Mouse (Mus musculus) lung, postnatal 14 days (tissue): ENCODE measurements at regions not wholly inside any gene's neighbourhood (a gene's known extent, or its start where the extent isn't known, plus 50 kb on each side); places are given as distances from the start of the nearest gene placed in this dataset.
A peak's percentile ranks its signal among the peaks of the same experiment; 100 is the strongest.
"Not testable (repeated sequence)": the region's sequence is repeated elsewhere in the genome, so short reads cannot be mapped to it uniquely, and the experiment has no call there.

Experiments
- DNase-seq: peaks from one replicate; pipeline ENCODE4 v3.0.0; 2021

DNA sequence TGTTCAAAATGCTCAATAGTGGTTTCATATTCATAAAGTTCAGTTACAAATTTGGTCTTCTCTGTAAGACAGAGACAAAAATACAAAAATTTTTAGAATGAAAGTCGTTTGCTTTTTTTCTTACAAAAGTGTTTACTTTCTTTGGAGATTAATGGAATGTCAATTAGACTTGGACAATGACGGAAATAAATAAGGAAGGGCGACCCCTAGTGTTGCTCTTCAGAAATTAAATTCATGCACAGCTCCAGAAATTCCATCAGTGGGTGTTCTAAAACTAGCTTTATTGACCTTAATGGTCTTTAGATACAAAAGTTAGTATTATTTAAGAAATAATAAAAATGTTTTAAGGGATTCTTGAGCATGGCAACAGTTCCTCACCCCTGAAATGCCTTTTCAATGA, 141.8 kb upstream of the Lama2 start:
- DNase-seq: peak; percentile 42

DNA sequence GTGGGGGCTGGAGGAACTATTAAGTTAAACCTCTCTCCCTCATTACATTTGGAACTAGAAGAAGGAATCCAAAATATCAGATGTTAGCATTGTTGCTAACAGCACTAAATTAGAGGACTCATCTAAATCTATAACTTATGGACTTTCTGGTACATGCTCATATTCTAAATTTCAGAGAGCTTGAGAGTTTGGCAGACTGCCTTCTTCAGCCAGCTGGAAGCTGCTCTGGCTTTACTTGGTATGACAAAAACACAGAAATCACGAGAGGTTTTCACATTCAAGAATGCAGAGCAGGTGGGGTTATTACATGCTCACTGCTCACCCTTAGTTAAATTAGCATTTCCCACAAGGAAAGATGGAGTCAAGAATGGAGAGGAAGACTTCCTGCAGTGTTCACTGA, 182.8 kb upstream of the Lama2 start:
- no peak for DNase-seq

DNA sequence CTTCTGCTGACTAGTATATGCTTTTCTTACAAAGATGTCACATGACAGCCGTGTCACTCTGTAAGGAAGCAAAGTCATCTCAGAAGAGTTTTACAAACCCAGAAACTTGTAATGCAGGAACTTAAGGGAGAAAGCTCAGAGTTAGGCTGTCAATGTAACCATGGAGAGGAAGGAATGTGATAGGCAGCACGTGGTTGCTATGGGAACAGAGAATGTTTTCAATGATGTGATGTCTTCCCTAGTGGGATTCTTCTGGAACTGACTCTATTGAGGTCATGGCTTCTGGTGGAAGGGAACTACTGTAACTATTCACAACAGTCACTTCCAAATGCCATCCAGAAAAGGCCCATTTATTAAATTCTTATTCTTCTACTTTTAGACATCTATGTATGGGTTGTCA, 190.0 kb upstream of the Lama2 start:
- DNase-seq: no peak

DNA sequence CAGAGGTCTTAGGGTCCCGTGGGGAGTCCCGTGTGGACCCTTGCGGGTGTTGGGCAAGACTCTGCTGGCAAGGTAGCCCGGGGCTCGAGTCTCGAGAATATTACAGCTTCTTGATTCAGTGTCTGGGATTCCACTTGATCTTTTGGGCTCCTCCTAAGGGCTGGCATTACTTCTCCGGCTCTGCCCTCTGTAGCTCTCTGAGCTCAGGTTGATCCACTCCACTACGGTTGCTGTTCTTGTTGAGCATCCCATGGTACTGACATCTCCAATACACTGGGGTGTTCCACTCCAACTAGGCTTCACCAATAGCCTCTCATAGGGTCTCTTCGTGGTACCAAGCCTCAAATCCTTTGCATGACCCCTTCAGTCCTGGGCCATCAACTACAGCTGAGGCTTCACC, 206.1 kb upstream of the Lama2 start:
- DNase-seq: not testable (repeated sequence)

DNA sequence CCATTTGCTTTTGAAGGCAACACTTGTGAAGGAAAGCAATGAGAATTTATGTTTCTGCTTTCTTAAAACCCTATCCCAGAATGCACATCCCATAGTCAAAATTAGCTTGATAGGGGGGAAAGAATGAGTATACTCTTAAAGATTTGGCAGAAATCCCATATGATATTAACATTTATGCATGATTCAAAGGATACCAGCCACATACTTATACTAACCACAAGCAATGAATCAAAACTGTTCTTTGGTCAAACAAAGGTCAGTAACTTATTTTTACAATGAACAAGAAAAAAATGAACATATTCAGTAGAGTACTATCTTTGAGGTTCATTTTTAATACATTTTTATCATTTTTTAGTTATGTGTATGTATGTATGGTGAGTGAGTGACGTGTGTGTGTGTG, 208.8 kb upstream of the Lama2 start:
- no peak for DNase-seq

DNA sequence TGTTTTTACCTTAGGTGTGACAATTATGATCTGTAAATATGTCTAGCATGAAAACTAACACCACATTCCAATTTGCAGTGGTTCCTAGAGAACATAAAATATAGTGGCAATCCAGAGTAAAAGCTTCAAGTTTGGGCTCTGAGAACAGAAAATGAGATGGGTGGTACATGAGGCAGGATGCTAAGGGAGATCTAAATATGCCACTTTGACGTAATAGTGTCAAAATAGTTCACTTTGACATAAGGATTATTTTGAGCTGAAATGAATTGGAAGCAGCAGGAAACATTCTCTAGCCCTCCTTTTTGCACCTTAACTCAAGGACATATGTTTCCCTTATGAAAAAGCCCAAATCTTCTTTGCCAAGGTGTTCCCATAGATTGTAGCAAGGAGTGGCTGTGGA, 219.1 kb upstream of the Lama2 start:
- no peak for DNase-seq

DNA sequence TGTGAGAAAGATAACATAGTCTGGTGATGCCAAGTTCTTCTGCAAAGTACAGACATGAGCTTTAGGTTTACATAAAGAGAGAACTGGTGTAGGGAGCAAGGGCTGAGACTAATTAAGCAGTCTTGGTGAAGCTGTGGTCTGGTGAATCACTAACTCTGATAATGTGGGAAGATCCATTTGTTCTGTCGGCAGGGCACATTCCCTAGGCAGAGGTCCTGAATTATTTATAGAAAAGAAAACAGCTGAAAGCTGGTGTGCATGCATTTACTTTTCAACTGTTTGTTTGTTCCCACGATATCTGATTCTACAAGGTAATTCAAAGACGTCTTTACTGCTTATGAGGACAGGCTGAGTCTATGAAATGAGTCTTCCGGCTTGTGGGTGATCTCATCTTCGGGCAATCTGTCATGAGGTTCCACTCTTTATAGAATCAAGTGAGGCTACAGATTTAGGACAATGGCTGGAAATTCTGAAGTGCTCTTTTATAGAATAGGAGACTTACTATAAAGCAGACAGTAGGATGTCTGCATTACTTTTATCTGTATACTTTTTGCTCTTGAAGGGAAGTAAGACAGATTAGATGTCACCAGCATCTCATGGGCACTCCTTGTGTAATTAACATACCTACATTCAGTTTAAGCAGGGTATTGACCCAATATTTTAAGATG, 221.6 kb upstream of the Lama2 start:
- DNase-seq: no peak

DNA sequence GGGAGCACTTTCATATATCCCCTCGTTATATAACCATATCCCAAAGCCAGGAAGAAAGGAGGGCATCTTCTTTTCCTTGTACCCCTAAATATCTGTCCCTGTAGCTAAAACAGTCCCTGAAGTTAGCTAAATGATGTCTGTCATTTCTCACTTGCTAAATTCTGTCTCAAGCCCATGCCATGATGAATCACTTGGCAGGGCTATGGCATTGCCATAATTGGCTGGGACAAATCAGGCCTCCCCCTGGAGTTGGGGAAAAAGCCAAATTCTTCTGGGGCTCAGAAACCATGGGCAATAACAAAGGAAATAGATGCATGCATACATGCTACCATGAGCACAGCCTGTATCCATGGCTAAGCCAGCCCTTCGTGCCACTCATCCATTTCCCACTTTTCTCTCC, 223.5 kb upstream of the Lama2 start:
- DNase-seq: no peak

DNA sequence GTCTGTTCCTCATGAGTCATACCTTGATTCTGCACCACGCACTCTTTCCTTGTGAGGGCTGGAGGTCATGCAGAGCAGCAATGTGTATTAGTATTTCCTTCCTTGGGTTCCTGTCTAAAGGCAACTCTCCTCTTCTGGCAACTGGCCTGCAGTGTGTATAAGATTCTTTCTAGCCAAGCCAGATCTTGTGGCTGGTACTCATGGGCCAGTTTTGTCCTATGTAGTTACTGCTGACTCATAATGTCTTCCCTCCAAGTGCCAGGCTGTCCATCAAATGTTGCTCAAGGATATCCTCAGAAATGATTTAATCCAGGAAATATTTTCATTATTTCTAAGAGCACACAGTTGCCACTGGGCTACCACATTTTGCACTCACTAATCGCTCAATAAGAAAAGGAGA, 211.0 kb upstream of the Ptprk start:
- DNase-seq: no peak

DNA sequence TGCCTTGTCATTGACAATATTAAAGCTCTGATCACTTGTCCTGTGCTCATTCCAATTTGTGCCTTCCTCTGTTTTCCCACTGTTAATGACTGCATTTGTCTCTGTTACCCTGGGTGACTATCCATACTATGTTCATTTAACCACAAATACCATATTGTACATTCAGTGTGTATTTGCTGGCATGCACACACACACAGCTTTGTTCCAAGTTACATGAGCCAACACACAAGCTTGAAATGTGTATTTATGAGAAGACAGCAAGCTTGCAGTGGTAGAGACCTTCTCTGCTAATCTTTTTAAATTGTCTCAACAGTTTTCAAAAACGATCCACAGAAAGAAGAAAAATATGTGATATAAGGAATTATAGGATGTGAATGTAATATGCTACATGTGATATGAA, 193.8 kb upstream of the Ptprk start:
- no peak for DNase-seq

DNA sequence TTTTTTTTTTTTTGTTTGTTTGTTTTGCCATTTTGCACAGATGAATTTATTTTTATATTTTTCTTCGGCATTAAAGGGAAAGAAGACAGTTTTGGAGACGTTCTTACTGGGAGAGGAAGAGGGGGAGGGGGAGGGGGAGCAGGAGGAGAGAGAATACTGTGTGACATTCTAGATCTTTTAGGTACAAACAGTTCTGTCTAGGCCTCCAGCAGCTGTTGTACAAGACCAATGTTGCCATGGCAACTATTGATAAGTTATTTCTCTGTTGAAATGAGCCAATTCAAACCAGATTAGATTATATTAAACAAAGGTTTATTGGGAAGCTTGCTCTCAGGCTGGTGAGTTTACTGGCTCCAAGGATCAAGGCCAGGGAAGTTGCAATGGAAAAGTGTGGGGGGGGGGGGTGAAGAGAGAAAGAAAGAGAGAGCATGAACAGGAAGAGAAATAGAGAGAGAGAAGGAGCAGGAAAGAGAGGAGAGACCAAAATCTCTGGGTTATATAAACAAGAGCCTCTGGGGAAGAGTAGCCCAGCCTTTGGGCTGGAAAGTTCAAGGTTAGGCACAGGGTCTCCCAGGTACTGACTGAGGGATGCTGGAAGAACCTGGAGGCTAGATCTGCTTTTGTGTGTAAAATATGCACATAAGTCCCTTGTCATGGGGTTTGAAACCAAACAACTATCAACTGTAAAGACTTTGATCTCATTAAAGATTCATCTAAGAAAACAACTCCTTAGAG, 182.7 kb upstream of the Ptprk start:
- no peak for DNase-seq

DNA sequence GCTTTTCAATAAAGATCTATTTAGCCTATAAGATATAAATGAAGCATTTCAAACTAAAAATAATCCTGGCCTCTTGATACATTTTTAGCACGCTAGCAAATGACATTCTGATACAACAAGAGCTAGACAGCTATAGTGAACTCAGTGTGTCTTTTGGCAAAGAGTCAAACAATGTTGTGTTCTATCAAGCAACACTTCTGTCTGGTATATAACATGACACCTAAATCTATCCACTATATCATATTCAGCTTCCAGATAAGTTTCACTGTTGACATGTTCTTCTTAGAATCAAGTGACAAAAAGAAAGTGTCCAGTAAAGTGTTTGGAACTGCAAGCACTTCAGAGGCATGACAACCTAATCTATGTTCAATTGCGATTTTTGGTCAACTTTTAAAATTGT, 158.2 kb upstream of the Ptprk start:
- DNase-seq: no peak

DNA sequence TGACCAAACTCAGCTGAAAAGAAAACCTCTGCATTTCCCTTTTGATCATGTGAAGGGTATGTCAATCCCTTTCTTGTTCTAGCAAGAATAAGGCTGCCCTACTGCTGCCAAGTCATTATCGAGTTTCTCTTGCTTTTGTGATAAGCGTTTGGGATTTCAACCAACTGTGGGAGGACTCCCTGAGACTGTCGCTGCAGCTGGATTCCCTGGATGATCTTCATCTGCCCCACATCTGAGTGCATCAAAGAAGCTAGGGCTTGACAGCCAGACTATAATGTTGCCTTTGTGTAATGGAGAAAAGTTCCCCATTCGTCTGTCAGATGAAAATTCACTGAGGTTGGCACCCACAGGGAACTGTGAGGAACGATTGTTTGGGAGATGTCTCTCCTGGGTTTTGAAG, 147.4 kb upstream of the Ptprk start:
- DNase-seq: no peak

DNA sequence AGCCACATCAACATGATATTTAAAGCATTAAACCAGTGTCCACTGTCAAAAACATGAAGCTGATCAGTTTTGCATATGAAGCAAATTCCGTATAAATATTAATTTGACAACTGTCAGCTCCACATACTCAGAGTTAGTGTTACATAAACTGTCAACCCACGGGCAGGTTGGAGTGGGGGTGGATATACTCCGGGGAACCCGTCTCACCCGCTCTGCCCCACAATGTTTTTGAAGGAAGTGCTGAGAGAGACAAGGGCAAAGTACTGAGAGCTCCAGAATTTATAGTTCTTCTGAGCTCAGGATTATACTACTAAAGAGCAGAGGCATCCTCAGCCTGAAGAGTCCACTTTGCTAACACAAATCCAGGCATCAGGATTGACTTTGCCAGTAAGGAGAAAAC, 132.5 kb upstream of the Ptprk start:
- DNase-seq: no peak

DNA sequence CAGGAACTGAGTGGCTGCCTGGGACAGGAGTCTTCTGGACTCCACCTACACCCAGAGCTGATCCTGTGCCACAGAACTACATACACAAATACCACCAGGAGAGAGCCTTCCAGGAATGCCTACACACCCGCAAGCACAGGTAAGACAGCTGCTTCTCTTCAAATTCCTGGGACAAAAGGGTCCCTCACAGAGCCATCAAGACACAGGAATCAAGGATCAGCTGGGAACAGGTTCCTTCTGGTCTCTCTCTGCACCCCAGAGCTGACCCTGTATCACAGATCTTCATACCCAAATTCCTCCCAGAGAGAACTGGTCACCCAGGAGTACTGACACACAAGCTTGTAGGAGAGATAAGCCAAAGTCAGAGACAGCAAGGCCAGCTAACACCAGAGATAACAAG, 125.5 kb upstream of the Ptprk start:
- no peak for DNase-seq

DNA sequence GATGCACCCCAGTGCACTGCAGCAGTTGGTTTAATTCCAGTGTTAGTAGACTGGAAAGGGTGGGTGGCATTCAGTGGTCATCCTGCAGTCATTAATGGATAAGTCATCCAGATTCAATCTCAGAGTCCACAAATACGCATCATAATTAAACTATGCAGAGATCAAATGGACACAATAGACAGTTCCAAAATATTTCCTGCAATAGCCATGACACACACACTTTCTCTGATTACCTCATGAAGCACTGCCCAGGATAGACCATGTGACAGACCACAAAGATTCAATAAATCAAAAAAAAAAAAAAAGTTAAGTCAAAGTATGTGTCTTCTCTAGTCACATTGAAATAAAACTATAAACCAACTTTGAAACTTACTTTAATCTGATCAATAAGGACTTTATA, 106.4 kb upstream of the Ptprk start:
- DNase-seq: no peak

DNA sequence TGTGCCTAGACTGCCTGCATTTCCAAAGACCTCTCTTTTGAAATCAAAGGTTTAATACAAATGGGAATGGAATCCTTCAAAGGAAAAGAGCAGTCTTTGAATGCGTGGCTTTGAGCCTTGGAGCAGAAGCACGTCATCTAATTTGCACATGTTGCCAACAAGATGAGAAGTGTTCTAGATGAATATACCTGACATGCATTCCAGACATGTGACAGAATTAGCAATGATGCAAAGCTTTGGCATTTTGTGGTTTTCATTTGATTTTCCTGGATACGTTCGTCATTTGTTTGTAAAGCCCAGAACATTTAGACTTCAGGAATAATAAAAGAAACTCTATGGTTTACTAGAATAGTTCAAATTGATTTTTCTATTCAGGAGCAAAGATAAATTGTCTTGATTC, 90.6 kb upstream of the Ptprk start:
- DNase-seq: no peak

DNA sequence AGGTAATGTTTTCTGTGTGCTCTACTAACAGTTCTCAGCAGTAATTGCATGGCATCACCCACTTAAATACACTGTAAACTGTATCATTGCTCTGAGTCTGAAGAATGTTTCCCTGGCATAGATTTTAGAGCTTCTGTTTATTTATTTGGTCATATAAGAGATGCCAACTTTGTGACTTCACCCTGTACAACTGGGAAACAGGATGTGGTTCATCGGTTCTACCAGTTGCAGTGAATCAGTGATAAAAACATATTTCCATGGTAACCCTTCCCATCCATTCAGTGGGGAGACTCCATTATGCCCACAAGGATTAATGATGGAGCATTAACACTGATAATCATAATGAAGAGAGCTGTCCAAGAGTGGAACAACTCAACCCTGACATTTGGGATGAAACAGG, 89.6 kb upstream of the Ptprk start:
- DNase-seq: no peak

DNA sequence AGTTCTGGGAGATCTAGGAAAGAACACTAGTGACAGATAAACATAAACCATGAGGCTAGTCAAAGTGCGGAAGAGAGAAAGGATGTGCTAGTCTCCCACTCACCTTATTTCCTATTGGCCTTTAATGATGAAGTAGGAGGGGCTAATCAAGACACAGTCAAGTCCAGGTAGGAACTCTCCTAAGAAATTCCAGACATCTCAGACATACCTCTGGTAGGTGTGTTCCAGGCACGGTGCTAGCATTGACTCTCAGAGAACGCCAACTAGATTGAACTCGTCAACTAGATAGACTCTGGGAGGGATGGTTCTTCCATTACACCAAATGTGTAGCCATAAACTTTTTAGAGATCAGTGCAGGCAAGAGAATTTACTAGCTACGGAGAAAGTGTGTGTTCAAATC, 87.6 kb upstream of the Ptprk start:
- DNase-seq: no peak

DNA sequence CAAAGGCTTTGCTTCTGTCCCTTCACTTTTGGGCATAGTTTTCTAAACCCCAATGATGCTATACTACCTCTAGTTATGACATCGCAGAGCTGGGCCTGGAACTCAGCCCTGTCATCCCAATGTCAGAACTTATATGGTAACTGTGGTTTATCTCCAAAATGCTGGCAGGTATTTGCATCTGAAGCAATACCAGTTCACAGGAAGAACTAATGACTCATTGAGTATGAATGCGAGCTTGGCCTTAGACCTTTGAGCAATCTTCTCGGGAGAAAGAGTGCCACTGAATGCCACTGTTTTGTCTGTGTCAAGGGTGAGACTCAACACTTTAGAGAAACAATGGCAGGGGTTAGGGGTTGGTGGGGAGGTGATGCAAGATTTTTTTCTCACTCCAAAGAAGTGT, 86.6 kb upstream of the Ptprk start:
- DNase-seq: no peak

DNA sequence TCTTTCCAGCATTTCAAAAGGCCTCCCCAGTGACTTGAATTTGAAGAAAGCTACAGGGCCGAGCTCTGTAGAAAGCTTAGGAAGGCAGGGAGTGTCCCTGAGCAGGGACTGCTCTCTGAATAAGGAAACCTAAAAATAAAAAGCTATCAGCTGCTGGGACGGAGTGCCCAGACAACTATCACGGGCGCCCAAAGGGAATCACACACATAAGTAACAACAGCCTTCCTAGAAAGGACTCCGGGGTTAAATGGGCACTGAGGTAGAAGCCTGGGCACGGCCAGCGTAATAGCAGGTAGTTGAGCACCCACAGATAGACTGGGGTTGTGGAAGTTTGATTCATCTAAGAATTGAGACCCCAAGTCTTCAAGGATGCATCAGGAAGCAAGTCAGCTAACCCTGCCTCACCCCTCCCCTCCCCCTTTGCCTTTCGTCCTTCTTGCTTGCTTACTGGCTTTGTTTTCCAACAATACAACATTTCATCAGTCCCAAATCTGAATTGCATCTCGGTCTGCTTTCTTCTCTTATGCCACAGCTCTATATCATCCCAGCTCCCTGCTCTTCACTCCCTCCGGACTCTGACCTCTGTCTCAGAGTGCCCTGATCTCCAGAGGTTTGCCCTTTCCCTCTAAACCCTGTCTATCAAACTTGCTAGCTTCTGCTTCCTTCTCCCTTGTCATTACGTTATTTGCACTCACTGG, 84.1 kb upstream of the Ptprk start:
- DNase-seq: no peak

DNA sequence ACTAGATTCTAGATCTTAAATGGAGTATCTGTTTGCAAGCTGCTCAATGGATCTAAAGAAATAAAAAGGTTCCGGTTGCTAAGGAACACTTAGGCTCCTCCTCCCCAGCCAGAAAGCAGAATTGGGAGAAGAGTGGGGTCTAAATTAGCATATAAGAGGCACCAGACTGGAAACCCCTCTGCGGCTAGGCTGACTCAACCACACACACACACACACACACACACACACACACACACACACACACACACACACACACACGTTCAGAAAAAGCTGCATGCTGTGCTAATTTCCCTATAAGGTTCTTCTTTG, 83.6 kb upstream of the Ptprk start:
- DNase-seq: no peak

DNA sequence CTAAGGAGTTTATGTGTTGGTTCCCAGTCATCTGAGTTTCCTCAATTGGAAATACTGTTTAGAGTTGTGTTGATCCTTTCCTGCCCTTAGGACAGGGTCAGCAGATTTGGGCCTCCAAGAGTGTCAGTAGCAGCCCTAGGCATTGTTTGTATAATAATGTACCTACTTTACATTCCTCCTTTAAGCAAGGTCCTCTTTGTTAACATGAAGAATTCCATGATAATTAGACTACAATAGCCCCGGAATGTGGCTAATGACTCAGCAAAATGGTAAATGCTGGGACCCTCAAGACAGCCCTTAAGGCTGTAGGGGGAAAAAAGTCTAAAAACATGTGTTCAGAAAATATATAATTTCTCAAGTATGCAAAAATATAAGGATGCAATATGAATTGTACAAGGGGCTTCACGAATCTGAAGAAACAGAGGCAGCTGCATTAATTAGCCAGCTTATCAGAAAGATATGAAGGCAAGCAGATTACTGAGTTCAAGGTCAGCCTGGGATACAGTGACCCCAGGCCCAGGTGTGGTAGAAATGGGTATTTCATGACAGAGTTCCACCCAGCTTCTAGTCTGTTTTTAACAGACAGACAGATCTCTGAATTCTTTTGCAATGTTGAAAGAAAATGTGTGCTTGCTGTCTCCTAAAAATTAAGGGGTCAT, 80.1 kb upstream of the Ptprk start:
- no peak for DNase-seq

DNA sequence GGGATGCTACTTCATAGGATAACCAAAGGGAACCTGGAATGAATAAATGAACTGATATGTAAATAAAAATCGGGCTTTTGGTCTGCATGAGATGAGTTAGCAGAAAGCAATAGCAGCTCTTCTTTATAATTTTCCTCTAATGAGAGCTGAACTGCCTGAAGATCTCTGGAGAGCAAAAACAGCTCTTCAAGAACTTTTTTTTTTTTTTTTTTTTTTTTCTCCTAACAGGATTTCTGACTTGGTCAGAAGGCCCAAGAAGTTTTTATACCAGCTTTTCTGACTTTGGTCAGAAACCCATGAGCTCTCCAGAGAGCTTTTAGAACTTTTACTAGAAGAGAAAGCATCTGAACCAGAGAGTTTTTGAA, 79.6 kb upstream of the Ptprk start:
- DNase-seq: no peak
